Mouse (Mus musculus): ENCODE results near the gene Emc10. TPM values are rescaled to one million over a fixed set of nuclear protein-coding genes. Genes with fewer than 3 reads are reported as not detected.

The Emc10 gene
- total and polyA plus RNA-seq, 3 experiments, result 91.4 to 149 TPM; not detected in 1

DNA sequence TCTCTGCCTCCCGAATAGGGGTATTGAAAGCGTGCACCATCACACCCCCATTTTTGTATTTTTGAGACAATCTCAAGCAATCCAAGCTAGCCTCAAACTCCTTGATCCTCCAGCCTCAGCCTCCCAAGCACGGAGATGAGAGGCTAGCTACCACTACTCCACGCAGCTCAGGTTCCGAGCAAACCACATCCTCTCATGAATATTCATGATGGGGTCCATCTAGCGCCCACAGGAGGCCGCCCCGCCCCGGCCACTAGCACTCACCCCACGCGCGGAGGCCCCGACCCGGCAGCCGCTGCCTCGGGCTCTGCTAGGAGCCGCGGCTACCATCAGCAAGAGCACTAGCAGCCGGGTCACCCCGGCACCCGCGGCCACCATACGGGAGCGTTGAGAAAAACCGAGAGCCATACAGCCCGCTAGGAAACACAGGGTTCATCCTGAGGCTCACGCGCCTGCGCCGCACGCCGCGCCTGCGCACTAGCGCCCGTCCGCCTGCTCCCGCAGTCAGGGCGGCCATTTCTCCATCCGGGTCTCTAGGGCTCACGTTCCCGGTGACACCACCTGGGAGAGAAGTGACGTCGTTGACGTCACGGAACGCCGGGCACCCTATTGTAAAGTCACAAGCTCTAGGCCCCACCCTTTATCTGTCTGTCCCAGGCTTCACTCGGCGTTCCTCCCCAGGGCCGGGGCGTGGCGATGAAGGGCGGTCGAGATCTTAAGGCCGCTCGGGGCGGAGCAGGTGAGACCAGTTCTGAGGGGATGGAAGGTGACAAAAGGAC is at the start of gene Emc10, which contains the start of gene Fam71e1 (continued):
- no peak; the same call in 1 of the 2 replicates for TF ChIP-seq KAT2A (conservative IDR thresholded peaks at IDR 0.05; ENCODE audit: low read depth, low read length)
- TF ChIP-seq POLR2AphosphoS2 (IDR thresholded peaks at IDR 0.05; ENCODE audit: low read length), result peak; percentile 84
- TF ChIP-seq CTCF (IDR thresholded peaks at IDR 0.05 in 2 of 3, conservative IDR thresholded peaks at IDR 0.05 in 1 of 3; ENCODE audit: control insufficient read depth in 1 of 3, insufficient read depth in 1 of 3, low read depth in 2 of 3, low read length in 3 of 3, poor library complexity in 1 of 3, severe bottlenecking in 1 of 3), result no peak
- TF ChIP-seq SIN3A (IDR thresholded peaks at IDR 0.05; ENCODE audit: low read length), result peak; percentile 77
- TF ChIP-seq E2F4 (IDR thresholded peaks at IDR 0.05; ENCODE audit: borderline replicate concordance, low read depth, low read length), result no peak

DNA sequence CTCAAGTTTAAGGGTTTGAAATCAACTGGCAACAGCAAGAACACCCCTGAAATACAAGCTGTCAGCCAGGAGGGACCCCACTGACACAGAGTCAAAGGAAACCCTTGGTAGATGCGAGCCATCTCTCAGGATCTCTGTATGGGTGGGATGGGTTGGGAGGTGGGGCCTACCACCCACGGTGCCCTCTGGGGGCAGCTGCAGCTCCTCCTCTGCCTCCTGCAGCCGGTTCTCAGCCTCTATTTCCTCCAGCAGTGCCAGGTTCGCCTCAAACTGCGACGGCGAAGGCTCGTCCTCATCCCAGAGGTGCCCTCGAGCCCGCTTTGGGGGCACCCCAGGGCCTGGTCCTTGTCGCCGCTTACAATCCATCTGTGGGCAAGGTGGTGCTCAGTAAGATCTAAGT is 46.7 kb upstream of the Emc10 start:
- Histone ChIP-seq H3K4me3 (ENCODE audit: control insufficient read depth in 1 of 2, insufficient read depth in 1 of 2, low read depth in 2 of 2, low read length in 2 of 2) (no peak overlapping the region), H3K27ac (ENCODE audit: control insufficient read depth, low read depth, low read length) (no peak overlapping the region), H3K9ac (ENCODE audit: control insufficient read depth, low read depth, low read length, poor library complexity, severe bottlenecking) (no peak overlapping the region), H3K36me3 (ENCODE audit: control insufficient read depth in 1 of 2, insufficient read depth in 2 of 2, low read length in 2 of 2) (no peaks in the 10 kb centered on the region; a peak in 2 of 4 replicates), H3K9me3 (replicated peaks; ENCODE audit: insufficient read depth, low read length) (no peaks in the 10 kb centered on the region), H3K79me2 (ENCODE audit: control insufficient read depth, insufficient read depth, low read length, poor library complexity) (peaks cover 20% of the 10 kb centered on the region), H3K27me3 (ENCODE audit: control insufficient read depth in 1 of 2, insufficient read depth in 2 of 2, low read length in 2 of 2) (no peaks in the 10 kb centered on the region), H3K4me1 (ENCODE audit: control insufficient read depth in 1 of 2, insufficient read depth in 2 of 2, low read length in 2 of 2) (peaks cover 0 to 10% of the 10 kb centered on the region in 2 experiments; a peak in 3 of 4 replicates)
- no peak for DNase-seq (ENCODE audit: low read depth, low spot score)
- TF ChIP-seq USF2 (IDR thresholded peaks at IDR 0.05; ENCODE audit: borderline replicate concordance in 1 of 2, insufficient read depth in 1 of 2, low read depth in 1 of 2, low read length in 2 of 2) (no peak), TBP (IDR thresholded peaks at IDR 0.05; ENCODE audit: low read depth, low read length) (no peak), ZKSCAN1 (IDR thresholded peaks at IDR 0.05; ENCODE audit: low read depth, low read length) (no peak), POLR2AphosphoS2 (IDR thresholded peaks at IDR 0.05; ENCODE audit: low read length) (no peak)

DNA sequence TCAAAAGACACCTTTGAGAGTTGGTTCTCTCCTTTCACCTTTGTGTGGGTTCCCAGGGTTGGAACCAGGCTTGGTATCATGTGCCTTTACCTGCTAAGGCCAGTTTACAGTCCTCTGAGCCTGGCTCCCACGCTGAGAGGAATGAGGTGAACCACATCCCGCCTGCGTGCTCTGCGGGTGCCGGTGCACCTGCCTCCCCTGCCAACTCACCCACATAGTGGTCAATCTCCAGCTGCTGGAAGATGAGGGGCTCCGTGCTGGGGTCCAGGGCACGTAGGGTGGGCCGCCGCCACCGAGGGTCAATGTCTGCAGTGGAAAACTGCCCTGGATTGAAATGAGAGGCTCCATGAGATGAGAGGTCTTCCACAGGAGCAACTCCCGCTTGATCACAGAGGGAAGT is 46.2 kb upstream of the Emc10 start:
- Histone ChIP-seq H3K4me1 (ENCODE audit: control insufficient read depth in 1 of 2, insufficient read depth in 2 of 2, low read length in 2 of 2) (peaks cover 0 to 4% of the 10 kb centered on the region in 2 experiments; a peak in 2 of 4 replicates), H3K4me3 (ENCODE audit: control insufficient read depth in 1 of 2, insufficient read depth in 1 of 2, low read depth in 2 of 2, low read length in 2 of 2) (no peak overlapping the region), H3K36me3 (ENCODE audit: control insufficient read depth in 1 of 2, insufficient read depth in 2 of 2, low read length in 2 of 2) (no peaks in the 10 kb centered on the region; a peak in 1 of 4 replicates), H3K79me2 (ENCODE audit: control insufficient read depth, insufficient read depth, low read length, poor library complexity) (peaks cover 15% of the 10 kb centered on the region), H3K27ac (ENCODE audit: control insufficient read depth, low read depth, low read length) (no peak overlapping the region), H3K9me3 (replicated peaks; ENCODE audit: insufficient read depth, low read length) (no peaks in the 10 kb centered on the region), H3K27me3 (ENCODE audit: control insufficient read depth in 1 of 2, insufficient read depth in 2 of 2, low read length in 2 of 2) (no peaks in the 10 kb centered on the region), H3K9ac (ENCODE audit: control insufficient read depth, low read depth, low read length, poor library complexity, severe bottlenecking) (no peak overlapping the region)
- TF ChIP-seq CTCF (IDR thresholded peaks at IDR 0.05 in 2 of 3, conservative IDR thresholded peaks at IDR 0.05 in 1 of 3; ENCODE audit: control insufficient read depth in 1 of 3, insufficient read depth in 1 of 3, low read depth in 2 of 3, low read length in 3 of 3, poor library complexity in 1 of 3, severe bottlenecking in 1 of 3), result no peak
- no peak for TF ChIP-seq EP300 (IDR thresholded peaks at IDR 0.05; ENCODE audit: low read depth in 1 of 2, low read length in 2 of 2)
- no peak for TF ChIP-seq CHD2 (IDR thresholded peaks at IDR 0.05; ENCODE audit: low read length)
- DNase-seq (ENCODE audit: low read depth, low spot score), result no peak
